7 mouse cellular contexts compared by ENCODE assay signal in genomic region chr2:180225762-180226378, GRCm38 (mm10). TPM values are rescaled to one million over a fixed set of nuclear protein-coding genes. Genes with fewer than 3 reads are reported as not detected.
A peak's percentile ranks its signal among the peaks of the same experiment; 100 is the strongest.
DNase-seq lines count a peak whose midpoint lies in the region; ATAC-seq and TF ChIP-seq lines count a peak whose summit lies in the region.

Gene Lama5 (minus strand): TSS chr2:180225859.

- no peak within 1 kb of the TSS for H3K27ac ChIP-seq in forebrain, postnatal 0 days (ENCODE audit: low read depth, low read length)
- no peak within 1 kb of the TSS for H3K27ac ChIP-seq in hindbrain, embryonic 13.5 days
- peak within 1 kb of the TSS; percentile 69 for H3K27ac ChIP-seq in limb, embryonic 15.5 days
- H3K27ac ChIP-seq in midbrain, embryonic 15.5 days = no peak within 1 kb of the TSS

- H3K4me1 ChIP-seq in forebrain, postnatal 0 days (ENCODE audit: insufficient read depth) = peaks cover 13% of the 10 kb centered on the region; the same call in 1 of the 2 replicates
- H3K4me1 ChIP-seq in hindbrain, embryonic 13.5 days (replicated peaks) = peaks cover 51% of the 10 kb centered on the region
- peaks cover 53% of the 10 kb centered on the region for H3K4me1 ChIP-seq in limb, embryonic 15.5 days
- peaks cover 29% of the 10 kb centered on the region for H3K4me1 ChIP-seq in midbrain, embryonic 15.5 days

- peak within 1 kb of the TSS; percentile 53 for H3K9ac ChIP-seq in forebrain, postnatal 0 days
- peak within 1 kb of the TSS; percentile 72 for H3K9ac ChIP-seq in hindbrain, embryonic 13.5 days
- peak within 1 kb of the TSS; percentile 34 for H3K9ac ChIP-seq in limb, embryonic 15.5 days
- peak within 1 kb of the TSS; percentile 57 for H3K9ac ChIP-seq in midbrain, embryonic 15.5 days

- H3K9me3 ChIP-seq in forebrain, postnatal 0 days (ENCODE audit: low read length) = no peaks in the 10 kb centered on the region
- no peaks in the 10 kb centered on the region for H3K9me3 ChIP-seq in hindbrain, embryonic 13.5 days
- no peaks in the 10 kb centered on the region for H3K9me3 ChIP-seq in limb, embryonic 15.5 days
- no peaks in the 10 kb centered on the region for H3K9me3 ChIP-seq in midbrain, embryonic 15.5 days

- peaks cover 8% of the 10 kb centered on the region; the same call in 1 of the 2 replicates for H3K27me3 ChIP-seq in forebrain, postnatal 0 days (ENCODE audit: insufficient read depth, low read length)
- peaks cover 57% of the 10 kb centered on the region for H3K27me3 ChIP-seq in hindbrain, embryonic 13.5 days
- peaks cover 28% of the 10 kb centered on the region for H3K27me3 ChIP-seq in limb, embryonic 15.5 days
- peaks cover 39% of the 10 kb centered on the region for H3K27me3 ChIP-seq in midbrain, embryonic 15.5 days (replicated peaks)

- peak within 1 kb of the TSS; percentile 53 for H3K4me3 ChIP-seq in forebrain, postnatal 0 days (ENCODE audit: low read depth, low read length)
- peak within 1 kb of the TSS; percentile 53 for H3K4me3 ChIP-seq in hindbrain, embryonic 13.5 days
- peak within 1 kb of the TSS; percentile 65 for H3K4me3 ChIP-seq in limb, embryonic 15.5 days
- H3K4me3 ChIP-seq in midbrain, embryonic 15.5 days = peak within 1 kb of the TSS; percentile 52

- DNase-seq in MN1 (ENCODE audit: low spot score) = peak; percentile 85
- DNase-seq in brain, embryonic 14.5 days (ENCODE audit: low read depth) = peak; percentile 73
- DNase-seq in forebrain, postnatal 0 days = no peak

- TF ChIP-seq POLR2A in brain, embryonic 14.5 days (IDR thresholded peaks at IDR 0.05; ENCODE audit: borderline replicate concordance, extremely low read depth, insufficient read depth, insufficient read length, poor library complexity, severe bottlenecking) = no peak

- no peaks in the 10 kb centered on the region for H3K36me3 ChIP-seq in forebrain, postnatal 0 days (ENCODE audit: insufficient read depth)
- H3K36me3 ChIP-seq in hindbrain, embryonic 13.5 days = no peaks in the 10 kb centered on the region
- no peaks in the 10 kb centered on the region for H3K36me3 ChIP-seq in limb, embryonic 15.5 days
- no peaks in the 10 kb centered on the region for H3K36me3 ChIP-seq in midbrain, embryonic 15.5 days (replicated peaks)

- peak; percentile 66 for ATAC-seq in forebrain, postnatal 0 days
- ATAC-seq in hindbrain, embryonic 13.5 days (ENCODE audit: low FRiP score) = peak; percentile 37; the same call in 1 of the 2 replicates
- peak; percentile 9; the same call in 1 of the 2 replicates for ATAC-seq in limb, embryonic 15.5 days (ENCODE audit: insufficient number of reproducible peaks, low FRiP score, low TSS enrichment, low read depth)
- peak; percentile 63 for ATAC-seq in midbrain, embryonic 15.5 days (replicated peaks)
- ATAC-seq in erythroid progenitor cell, adult 5-6 weeks (replicated peaks; ENCODE audit: low FRiP score, poor library complexity, severe bottlenecking) = no peak

- TF ChIP-seq CTCF in brain, embryonic 14.5 days (IDR thresholded peaks at IDR 0.05; ENCODE audit: borderline replicate concordance, extremely low read depth, insufficient read depth, insufficient read length) = no peak
- TF ChIP-seq CTCF in forebrain, postnatal 0 days (IDR thresholded peaks at IDR 0.05; ENCODE audit: low read depth) = no peak

- H3K4me2 ChIP-seq in forebrain, postnatal 0 days (ENCODE audit: low read depth) = peak within 1 kb of the TSS; percentile 100
- peak within 1 kb of the TSS; percentile 92 for H3K4me2 ChIP-seq in hindbrain, embryonic 13.5 days
- H3K4me2 ChIP-seq in limb, embryonic 15.5 days = peak within 1 kb of the TSS; percentile 99
- H3K4me2 ChIP-seq in midbrain, embryonic 15.5 days = peak within 1 kb of the TSS; percentile 100

- under 1% methylated on average over 31 of the region's 37 CpGs for WGBS in forebrain, postnatal 0 days
- WGBS in hindbrain, embryonic 13.5 days = under 1% methylated on average over 22 of the region's 37 CpGs
- 1% methylated on average over 37 of the region's 37 CpGs for WGBS in limb, embryonic 15.5 days
- under 1% methylated on average over 37 of the region's 37 CpGs for WGBS in midbrain, embryonic 15.5 days

RNA-seq across cellular contexts. Expression of gene Lama5, which starts in this region (rescaled TPM):
- 7.7 and 9.5 TPM in 2 replicates for polyA plus RNA-seq in brain, embryonic 14.5 days (2012; rRNA removed)
- total RNA-seq in forebrain, postnatal 0 days (2014; rRNA removed) = 3.5 and 8.9 TPM in 2 replicates
- polyA plus RNA-seq in forebrain, postnatal 0 days (2015; fragmentation: Nextera tagmentation; extraction: Ambion mirVana) = 1.4 and 1.7 TPM in 2 replicates
- polyA plus RNA-seq in hindbrain, embryonic 13.5 days (2015; fragmentation: Nextera tagmentation; extraction: Ambion mirVana) = 1.9 and 2.1 TPM in 2 replicates
- polyA plus RNA-seq in limb, embryonic 15.5 days (2015; fragmentation: Nextera tagmentation; extraction: Ambion mirVana) = 24.5 and 25.9 TPM in 2 replicates
- polyA plus RNA-seq in midbrain, embryonic 15.5 days (2015; fragmentation: Nextera tagmentation; extraction: Ambion mirVana) = 1.6 and 1.7 TPM in 2 replicates
- under 0.01 and 0.42 TPM in 2 replicates for total RNA-seq in erythroid progenitor cell, adult 5-6 weeks (2015; ENCODE audit: low replicate concordance)
- total RNA-seq in erythroid progenitor cell, adult 5-6 weeks (2017; ENCODE audit: low replicate concordance) = 0.13 and 0.15 TPM in 2 replicates
